Mouse (Mus musculus) C2C12 (cell line): ENCODE results near the gene Osbpl3. TPM values are rescaled to one million over a fixed set of nuclear protein-coding genes. Genes with fewer than 3 reads are reported as not detected.

ENCODE experiments used
- H3K27me3 ChIP-seq: one replicate; pipeline ENCODE4 v1.6.1; 2011; ENCODE audit not compliant: control insufficient read depth, insufficient read depth, insufficient read length
- H3K36me3 ChIP-seq: one replicate; pipeline ENCODE4 v1.6.1; 2011; ENCODE audit not compliant: control insufficient read depth, insufficient read depth
- H3K4me3 ChIP-seq: one replicate; pipeline ENCODE4 v1.5.1; 2011; ENCODE audit warnings: mild to moderate bottlenecking, control low read depth; ENCODE audit not compliant: poor library complexity, insufficient read depth, severe bottlenecking
- H3K79me2 ChIP-seq: one replicate; pipeline ENCODE4 v1.6.1; 2011; ENCODE audit not compliant: control insufficient read depth, insufficient read depth
- H3K79me3 ChIP-seq: one replicate; pipeline ENCODE4 v1.6.1; 2011; ENCODE audit warnings: low read depth, control low read depth
- H3ac ChIP-seq: one replicate; pipeline ENCODE3; 2011; ENCODE audit warnings: low read depth; ENCODE audit not compliant: control insufficient read depth, insufficient read length
- CEBPB ChIP-seq: IDR thresholded peaks from one replicate; pipeline ENCODE4 v1.6.1; 2011; ENCODE audit warnings: low read depth, mild to moderate bottlenecking, control low read depth, moderate library complexity
- CTCF ChIP-seq: IDR thresholded peaks from one replicate; pipeline ENCODE4 v1.5.1; 2011; ENCODE audit not compliant: control insufficient read depth, insufficient read depth, insufficient read length
- FOSL1 ChIP-seq: IDR thresholded peaks from one replicate; pipeline ENCODE4 v1.8.0; 2011; ENCODE audit warnings: mild to moderate bottlenecking, low read length; ENCODE audit not compliant: poor library complexity, insufficient read depth, severe bottlenecking
- MAX ChIP-seq: IDR thresholded peaks from one replicate; pipeline ENCODE4 v1.6.1; 2011; ENCODE audit warnings: mild to moderate bottlenecking, control low read depth
- MYOD1 ChIP-seq: IDR thresholded peaks from one replicate; pipeline ENCODE4 v1.6.1; 2011; ENCODE audit warnings: low read depth; ENCODE audit not compliant: control insufficient read depth, insufficient read length
- MYOG ChIP-seq: IDR thresholded peaks from one replicate; pipeline ENCODE4 v1.6.1; 2011; ENCODE audit not compliant: control insufficient read depth, insufficient read length; ENCODE audit errors: extremely low read depth
- USF1 ChIP-seq: IDR thresholded peaks from one replicate; pipeline ENCODE4 v1.6.1; 2011; ENCODE audit warnings: low read depth, mild to moderate bottlenecking, control low read depth, moderate library complexity
- polyA plus RNA-seq: library from polyadenylated mRNA; unstranded; fragments of >200 nt; fragmentation: generic; extraction: Trizol; gene quantifications from one replicate; pipeline ENCODE4 v1.2.1, GENCODE M21; 2012; ENCODE audit warnings: missing spikeins

Osbpl3 gene
- polyA plus RNA-seq, 1 experiment: 17.6 TPM

DNA sequence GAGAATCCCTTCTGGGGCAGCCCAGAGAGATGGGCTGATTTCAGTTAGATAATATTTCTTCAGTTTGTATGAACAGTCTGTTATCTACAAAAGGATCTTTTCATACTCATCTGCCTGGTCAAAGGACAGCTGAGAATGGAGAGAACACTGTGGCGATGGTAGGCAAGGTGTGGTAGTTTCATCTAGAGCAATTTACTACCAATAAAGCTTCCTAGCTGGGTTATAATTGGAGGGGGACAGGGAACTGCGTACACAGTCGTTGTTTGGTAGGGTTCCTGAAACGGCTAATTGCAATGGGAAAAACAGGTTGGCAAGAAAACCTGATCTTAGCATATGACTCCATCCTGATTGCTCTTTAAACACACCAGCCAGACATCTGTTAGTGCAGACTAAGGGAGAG is 182.1 kb downstream of the Osbpl3 start:
- Histone ChIP-seq H3ac (no peak overlapping the region), H3K79me3 (no peaks in the 10 kb centered on the region), H3K4me3 (no peak overlapping the region), H3K36me3 (no peaks in the 10 kb centered on the region), H3K27me3 (no peaks in the 10 kb centered on the region), H3K79me2 (no peaks in the 10 kb centered on the region)
- TF ChIP-seq CTCF (no peak), MYOD1 (no peak), MAX (no peak), MYOG (no peak), USF1 (no peak), CEBPB (no peak), FOSL1 (no peak)

GRCm38 (mm10) chr6:50273416-50273815 is 182.6 kb downstream of the Osbpl3 start:
- H3K4me3 ChIP-seq: no peak overlapping the region
- no peaks in the 10 kb centered on the region for H3K79me3 ChIP-seq
- no peak overlapping the region for H3ac ChIP-seq
- no peaks in the 10 kb centered on the region for H3K36me3 ChIP-seq
- H3K27me3 ChIP-seq: no peaks in the 10 kb centered on the region
- no peak for TF ChIP-seq MYOD1
- TF ChIP-seq USF1: no peak
- no peak for TF ChIP-seq MAX
- TF ChIP-seq CTCF: no peak
- no peak for TF ChIP-seq FOSL1
- TF ChIP-seq MYOG: no peak
- TF ChIP-seq CEBPB: no peak
- H3K79me2 ChIP-seq: no peaks in the 10 kb centered on the region

DNA sequence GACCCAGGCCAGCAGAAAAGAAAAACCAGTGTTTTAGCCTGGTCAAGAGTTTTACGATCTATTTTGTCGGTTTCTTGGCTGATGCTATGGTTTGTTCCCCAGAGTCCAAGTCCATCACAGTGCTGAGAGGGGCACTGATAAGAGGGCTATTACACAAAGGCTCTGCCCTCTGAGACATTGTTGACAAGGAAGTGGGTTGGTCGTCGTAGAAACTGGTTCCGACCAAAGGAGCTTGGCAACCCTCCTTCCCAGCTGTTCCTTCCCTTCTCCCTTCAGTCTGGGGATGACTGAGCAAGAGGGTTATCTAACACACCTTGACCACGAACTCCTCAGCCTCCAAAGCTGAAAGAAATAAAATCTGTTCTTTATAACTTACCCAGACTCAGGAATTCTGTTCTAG is 192.3 kb downstream of the Osbpl3 start, which contains the start of gene Gsdme:
Gene Gsdme (minus strand): TSS at position 193 of the 400 bp plus-strand sequence.
- Histone ChIP-seq H3K79me2 (peaks cover 38% of the 10 kb centered on the region), H3ac (no peak within 1 kb of the TSS), H3K79me3 (peaks cover 22% of the 10 kb centered on the region), H3K27me3 (no peaks in the 10 kb centered on the region), H3K36me3 (no peaks in the 10 kb centered on the region), H3K4me3 (no peak within 1 kb of the TSS)
- TF ChIP-seq USF1 (no peak), MYOD1 (peak; percentile 90)

GRCm38 (mm10) chr6:50262310-50262709 is 193.7 kb downstream of the Osbpl3 start:
- no peaks in the 10 kb centered on the region for H3K36me3 ChIP-seq
- peak overlapping the region; percentile 33 for H3K4me3 ChIP-seq
- TF ChIP-seq CTCF (no peak), CEBPB (no peak), USF1 (no peak), FOSL1 (no peak), MAX (no peak), MYOD1 (no peak), MYOG (no peak)
- peaks cover 34% of the 10 kb centered on the region for H3K79me3 ChIP-seq
- H3K27me3 ChIP-seq: no peaks in the 10 kb centered on the region
- H3K79me2 ChIP-seq: peaks cover 51% of the 10 kb centered on the region
- peak overlapping the region; percentile 52 for H3ac ChIP-seq

DNA sequence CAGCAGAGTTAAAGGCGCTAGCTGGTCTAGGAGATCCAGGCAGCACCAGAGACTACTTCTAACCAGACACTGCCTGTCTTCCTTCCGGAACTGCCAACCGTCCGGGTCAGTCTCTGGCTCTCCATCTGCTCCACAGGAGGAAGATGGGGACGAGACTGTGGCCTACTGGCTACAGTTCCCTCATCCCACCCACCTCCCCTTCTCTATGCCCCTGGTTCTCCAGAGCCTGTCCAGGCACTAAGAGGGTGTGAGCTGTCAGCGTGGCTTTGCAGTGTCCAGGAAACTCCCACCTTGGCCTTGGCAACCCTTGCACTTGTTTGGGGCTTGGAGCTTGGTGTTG is 194.1 kb downstream of the Osbpl3 start:
- TF ChIP-seq CEBPB (no peak), MYOD1 (no peak), MYOG (no peak), FOSL1 (no peak), USF1 (no peak), MAX (no peak), CTCF (no peak)
- Histone ChIP-seq H3K79me2 (peaks cover 55% of the 10 kb centered on the region), H3K27me3 (no peaks in the 10 kb centered on the region), H3K4me3 (peak overlapping the region; percentile 33), H3K36me3 (no peaks in the 10 kb centered on the region), H3ac (peak overlapping the region; percentile 52), H3K79me3 (peaks cover 38% of the 10 kb centered on the region)

- Histone ChIP-seq H3K4me3 (peak overlapping the region; percentile 33), H3K36me3 (no peaks in the 10 kb centered on the region), H3K27me3 (no peaks in the 10 kb centered on the region), H3K79me2 (peaks cover 61% of the 10 kb centered on the region), H3ac (peak overlapping the region; percentile 52), H3K79me3 (peaks cover 44% of the 10 kb centered on the region)
- TF ChIP-seq CTCF: no peak
- TF ChIP-seq MYOG: no peak
- no peak for TF ChIP-seq MYOD1
- no peak for TF ChIP-seq USF1
- TF ChIP-seq FOSL1: no peak
- no peak for TF ChIP-seq MAX
- TF ChIP-seq CEBPB: no peak
Observed at GRCm38 (mm10) chr6:50261201-50261921, 194.6 kb downstream of the Osbpl3 start.
